Mouse (Mus musculus) ES-E14 (cell line): Measurements from ENCODE around the gene Tes3-ps. TPM values are rescaled to one million over a fixed set of nuclear protein-coding genes. Genes with fewer than 3 reads are reported as not detected.

ENCODE experiments used
- DNase-seq: peaks from one replicate; pipeline ENCODE4 v3.0.0-alpha.2; 2013; ENCODE audit warnings: low read depth, low spot score
- H3K27ac ChIP-seq: 2 replicates; pipeline ENCODE4 v1.5.1; 2012; ENCODE audit warnings: low read depth, mild to moderate bottlenecking, low read length, moderate library complexity, mixed read lengths; ENCODE audit not compliant: poor library complexity, insufficient read depth, severe bottlenecking
- H3K36me3 ChIP-seq: 2 replicates; pipeline ENCODE4 v1.6.1; 2012; ENCODE audit warnings: mild to moderate bottlenecking, low read length, moderate library complexity, mixed read lengths; ENCODE audit not compliant: control insufficient read depth, poor library complexity, insufficient read depth, severe bottlenecking
- H3K4me1 ChIP-seq, 2 experiments: fragments of 150-350 bp in 1 of 2; sonication (generic) in 1 of 2; 2 replicates each; pipeline ENCODE4 v1.6.1; 2012; ENCODE audit warnings: low read length in 2 of 2, mild to moderate bottlenecking in 1 of 2, mixed read lengths in 1 of 2; ENCODE audit not compliant: control insufficient read depth in 2 of 2, insufficient read depth in 2 of 2, poor library complexity in 1 of 2
- H3K4me3 ChIP-seq, 2 experiments: fragments of 150-350 bp in 1 of 2; sonication (generic) in 1 of 2; 2 replicates each; pipeline ENCODE4 v1.5.1; 2012; ENCODE audit warnings: low read length in 2 of 2, low read depth in 1 of 2, mild to moderate bottlenecking in 1 of 2, mixed read lengths in 1 of 2; ENCODE audit not compliant: insufficient read depth in 1 of 2, poor library complexity in 1 of 2, severe bottlenecking in 1 of 2
- H3K9ac ChIP-seq: 2 replicates; pipeline ENCODE4 v1.6.1; 2012; ENCODE audit warnings: low read depth, mild to moderate bottlenecking, low read length, mixed read lengths; ENCODE audit not compliant: poor library complexity, insufficient read depth, severe bottlenecking
- H3K9me3 ChIP-seq: fragments of 150-350 bp; sonication (generic); 2 replicates; pipeline ENCODE4 v1.6.1; 2012; ENCODE audit warnings: low read depth, mild to moderate bottlenecking, low read length; ENCODE audit not compliant: control insufficient read depth, insufficient read depth
- CHD2 ChIP-seq: IDR thresholded peaks from 2 replicates; pipeline ENCODE4 v1.6.1; 2014; ENCODE audit warnings: mild to moderate bottlenecking, low read depth, low read length, inconsistent platforms
- HCFC1 ChIP-seq: IDR thresholded peaks from 2 replicates; pipeline ENCODE4 v1.6.1; 2012; ENCODE audit warnings: low read length, inconsistent platforms, borderline replicate concordance; ENCODE audit not compliant: insufficient read depth
- MAFK ChIP-seq: IDR thresholded peaks from 2 replicates; pipeline ENCODE4 v1.6.1; 2014; ENCODE audit warnings: mild to moderate bottlenecking, low read depth, low read length, inconsistent platforms; ENCODE audit not compliant: insufficient read depth
- ZC3H11A ChIP-seq: IDR thresholded peaks from 2 replicates; pipeline ENCODE4 v1.6.1; 2012; ENCODE audit warnings: low read depth, mild to moderate bottlenecking, inconsistent platforms, low read length, borderline replicate concordance
- ZNF384 ChIP-seq: IDR thresholded peaks from 2 replicates; pipeline ENCODE4 v1.6.1; 2012; ENCODE audit warnings: low read depth, low read length, inconsistent platforms
- in situ Hi-C, 2 experiments: fragments of 600-800 bp; cut with MboI; formaldehyde crosslinking; loops; one replicate each; pipeline ENCODE4 v1.15.1; 2025; ENCODE audit warnings: low sequenced_read_pairs in 2 of 2, inconsistent platforms in 1 of 2; ENCODE audit not compliant: unreplicated experiment in 2 of 2
- total RNA-seq: library from RNA; depleted of rRNA; stranded (reverse); fragments of 300-350 nt; gene quantifications from 2 replicates; pipeline ENCODE4 v1.2.3, GENCODE M21; 2012

Tes3-ps gene
- total RNA-seq, 1 experiment, result 0.85 TPM

- Histone ChIP-seq H3K4me1 (no peaks in the 10 kb centered on the region), H3K4me3 (no peak overlapping the region), H3K36me3 (no peaks in the 10 kb centered on the region), H3K27ac (no peak overlapping the region), H3K9ac (no peak overlapping the region), H3K9me3 (no peaks in the 10 kb centered on the region)
- no peak for TF ChIP-seq ZC3H11A
- TF ChIP-seq MAFK, result no peak
- TF ChIP-seq CHD2, result no peak
- in situ Hi-C loops, result no loop called here
- no peak for DNase-seq
Measured at GRCm38 (mm10) chr13:49507176-49507575, 14.1 kb downstream of the Tes3-ps start.

- TF ChIP-seq MAFK, result no peak
- TF ChIP-seq HCFC1, result no peak
- TF ChIP-seq ZC3H11A, result no peak
- no peak for TF ChIP-seq CHD2
- no peak for TF ChIP-seq ZNF384
- Histone ChIP-seq H3K4me1 (peaks cover 0 to under 1% of the 10 kb centered on the region in 2 experiments; a peak in 1 of 4 replicates), H3K9ac (no peak overlapping the region)
Measured at GRCm38 (mm10) chr13:49518761-49519160, 25.6 kb downstream of the Tes3-ps start.

GRCm38 (mm10) chr13:49526235-49526634 is 33.1 kb downstream of the Tes3-ps start:
- H3K9ac ChIP-seq, result no peak overlapping the region
- H3K36me3 ChIP-seq, result no peaks in the 10 kb centered on the region
- in situ Hi-C loops, result no loop called here
- H3K4me3 ChIP-seq, result no peak overlapping the region
- H3K9me3 ChIP-seq, result no peaks in the 10 kb centered on the region
- no peak overlapping the region for H3K27ac ChIP-seq
- no peak for DNase-seq
- TF ChIP-seq ZC3H11A, result no peak
- no peaks in the 10 kb centered on the region for H3K4me1 ChIP-seq

More at GRCm38 (mm10) chr13:49518761-49519160, 25.6 kb downstream of the Tes3-ps start:
- H3K36me3 ChIP-seq, result no peaks in the 10 kb centered on the region
- no peak for DNase-seq
- in situ Hi-C loops, result no loop called here
- H3K27ac ChIP-seq, result no peak overlapping the region
- H3K9me3 ChIP-seq, result no peaks in the 10 kb centered on the region
- H3K4me3 ChIP-seq, result no peak overlapping the region

- in situ Hi-C loops, result no loop called here
- TF ChIP-seq CHD2, result no peak
- no peak for TF ChIP-seq ZC3H11A
- TF ChIP-seq ZNF384, result no peak
- TF ChIP-seq HCFC1, result no peak
- no peak for TF ChIP-seq MAFK
- H3K4me3 ChIP-seq, result no peak overlapping the region
- H3K27ac ChIP-seq, result no peak overlapping the region
- H3K9me3 ChIP-seq, result no peaks in the 10 kb centered on the region
- no peak for DNase-seq
- H3K4me1 ChIP-seq, result peaks cover 0 to 2% of the 10 kb centered on the region in 2 experiments; a peak in 1 of 4 replicates
- H3K9ac ChIP-seq, result no peak overlapping the region
- no peaks in the 10 kb centered on the region for H3K36me3 ChIP-seq
Measured at GRCm38 (mm10) chr13:49530636-49531035, 37.5 kb downstream of the Tes3-ps start.

- Histone ChIP-seq H3K9me3 (no peaks in the 10 kb centered on the region), H3K36me3 (no peaks in the 10 kb centered on the region), H3K4me3 (no peak overlapping the region), H3K9ac (no peak overlapping the region), H3K4me1 (peaks cover 0 to 2% of the 10 kb centered on the region in 2 experiments; a peak in 1 of 4 replicates), H3K27ac (no peak overlapping the region)
- in situ Hi-C loops, result no loop called here
- DNase-seq, result no peak
- no peak for TF ChIP-seq MAFK
- no peak for TF ChIP-seq CHD2
- no peak for TF ChIP-seq ZNF384
- TF ChIP-seq HCFC1, result no peak
- no peak for TF ChIP-seq ZC3H11A
Measured at GRCm38 (mm10) chr13:49536946-49537345, 43.8 kb downstream of the Tes3-ps start.
